Mouse (Mus musculus) midbrain, embryonic 10.5 days (tissue): ENCODE results near the gene Ucp3. TPM values are rescaled to one million over a fixed set of nuclear protein-coding genes. Genes with fewer than 3 reads are reported as not detected.

ENCODE experiments used
- polyA plus RNA-seq: library from polyadenylated mRNA; unstranded; fragments of >200 nt; fragmentation: Nextera tagmentation; extraction: Ambion mirVana; gene quantifications from 2 replicates; pipeline ENCODE4 v1.2.1, GENCODE M21; 2016

Gene Ucp3
- polyA plus RNA-seq, 1 experiment from 2014 or later = not detected

Other genes with a start within 250 kb of the Ucp3 start
- gene Pgm2l1, start 245.6 kb upstream of the Ucp3 start, polyA plus RNA-seq = 4.5 and 7.3 TPM in 2 replicates
- 1.4 and 3.1 TPM in 2 replicates for gene P4ha3, start 187.5 kb upstream of the Ucp3 start, polyA plus RNA-seq
- 30.7 and 32.8 TPM in 2 replicates for gene C2cd3, start 100.8 kb upstream of the Ucp3 start, polyA plus RNA-seq
- gene Ppme1, start 100.7 kb upstream of the Ucp3 start, polyA plus RNA-seq = 96.9 and 111 TPM in 2 replicates
- gene Ucp2, start 20.3 kb downstream of the Ucp3 start, polyA plus RNA-seq = 81.4 and 93.1 TPM in 2 replicates
- 0.42 and 0.81 TPM in 2 replicates for gene Dnajb13, start 42.0 kb downstream of the Ucp3 start, polyA plus RNA-seq
- 22.0 and 22.8 TPM in 2 replicates for gene Coa4, start 64.1 kb downstream of the Ucp3 start, polyA plus RNA-seq
- gene Rab6a, start 134.4 kb downstream of the Ucp3 start, polyA plus RNA-seq = 98.2 and 105 TPM in 2 replicates
- 63.2 and 68.9 TPM in 2 replicates for gene Mrpl48, start 135.3 kb downstream of the Ucp3 start, polyA plus RNA-seq
- 4.2 and 4.4 TPM in 2 replicates for gene Plekhb1, start 189.4 kb downstream of the Ucp3 start, polyA plus RNA-seq
- 29.3 and 37.3 TPM in 2 replicates for gene Fam168a, start 233.6 kb downstream of the Ucp3 start, polyA plus RNA-seq